Mouse (Mus musculus) heart, embryonic 14.5 days (tissue): Measurements from ENCODE around the gene Nus1. TPM values are rescaled to one million over a fixed set of nuclear protein-coding genes. Genes with fewer than 3 reads are reported as not detected.

Experiments used
- ATAC-seq: fragments of 200-750 bp; cut with Nextera tagmentation; 2 replicates; pipeline ENCODE4 v1.8.0; 2017; ENCODE audit warnings: low read depth, moderate TSS enrichment; ENCODE audit not compliant: insufficient number of reproducible peaks, insufficient read depth, low FRiP score
- H3K27ac ChIP-seq, 2 experiments: fragments of 200-500 bp in 1 of 2; fragments of 300-500 bp in 1 of 2; sonication (generic) in 1 of 2; replicated peaks in 1 of 2; 2 replicates each; pipeline ENCODE4 v1.5.1; 2012 to 2014; ENCODE audit warnings: low read depth in 2 of 2, low read length in 2 of 2, control low read depth in 1 of 2, mild to moderate bottlenecking in 1 of 2, mixed read lengths in 1 of 2; ENCODE audit not compliant: control insufficient read depth in 1 of 2, insufficient read depth in 1 of 2
- H3K27me3 ChIP-seq: fragments of 300-500 bp; sonication (generic); 2 replicates; pipeline ENCODE4 v1.6.1; 2014; ENCODE audit warnings: mild to moderate bottlenecking, low read length, control low read depth; ENCODE audit not compliant: control insufficient read depth, insufficient read depth
- H3K36me3 ChIP-seq: fragments of 300-500 bp; sonication (generic); 2 replicates; pipeline ENCODE4 v1.6.1; 2014; ENCODE audit warnings: mild to moderate bottlenecking, control low read depth, low read length, mixed read lengths; ENCODE audit not compliant: control insufficient read depth, insufficient read depth
- H3K4me1 ChIP-seq, 2 experiments: fragments of 200-500 bp in 1 of 2; fragments of 300-500 bp in 1 of 2; sonication (generic) in 1 of 2; 2 replicates each; pipeline ENCODE4 v1.6.1; 2012 to 2014; ENCODE audit warnings: low read length in 2 of 2, control low read depth in 1 of 2, mixed read lengths in 1 of 2; ENCODE audit not compliant: control insufficient read depth in 2 of 2, insufficient read depth in 2 of 2
- H3K4me2 ChIP-seq: fragments of 300-500 bp; sonication (generic); 2 replicates; pipeline ENCODE4 v1.6.1; 2014; ENCODE audit warnings: mild to moderate bottlenecking, low read length
- H3K4me3 ChIP-seq, 2 experiments: fragments of 200-500 bp in 1 of 2; fragments of 300-500 bp in 1 of 2; sonication (generic) in 1 of 2; 2 replicates each; pipeline ENCODE4 v1.5.1; 2012 to 2014; ENCODE audit warnings: low read length in 2 of 2, mild to moderate bottlenecking in 2 of 2, control low read depth in 1 of 2, low read depth in 1 of 2, moderate library complexity in 1 of 2; ENCODE audit not compliant: control insufficient read depth in 1 of 2, insufficient read depth in 1 of 2
- H3K9ac ChIP-seq: fragments of 300-500 bp; sonication (generic); 2 replicates; pipeline ENCODE4 v1.6.1; 2014; ENCODE audit warnings: mild to moderate bottlenecking, low read length
- H3K9me3 ChIP-seq: fragments of 300-500 bp; sonication (generic); 2 replicates; pipeline ENCODE4 v1.6.1; 2016; ENCODE audit warnings: low read length, control low read depth; ENCODE audit not compliant: control insufficient read depth
- WGBS: fragments of 180-500 bp; shearing (Covaris S2); extraction: QIAGEN DNeasy Blood & Tissue Kit; methylation state at CpG from one replicate; pipeline ENCODE4 v1.1.7; 2014; 5-methylcytosine and 5-hydroxymethylcytosine counted together
- polyA plus RNA-seq: library from polyadenylated mRNA; unstranded; fragments of >200 nt; fragmentation: Nextera tagmentation; extraction: Ambion mirVana; gene quantifications from 2 replicates; pipeline ENCODE4 v1.2.1, GENCODE M21; 2014

The Nus1 gene
- polyA plus RNA-seq, result 8.7 and 10.1 TPM in 2 replicates

DNA sequence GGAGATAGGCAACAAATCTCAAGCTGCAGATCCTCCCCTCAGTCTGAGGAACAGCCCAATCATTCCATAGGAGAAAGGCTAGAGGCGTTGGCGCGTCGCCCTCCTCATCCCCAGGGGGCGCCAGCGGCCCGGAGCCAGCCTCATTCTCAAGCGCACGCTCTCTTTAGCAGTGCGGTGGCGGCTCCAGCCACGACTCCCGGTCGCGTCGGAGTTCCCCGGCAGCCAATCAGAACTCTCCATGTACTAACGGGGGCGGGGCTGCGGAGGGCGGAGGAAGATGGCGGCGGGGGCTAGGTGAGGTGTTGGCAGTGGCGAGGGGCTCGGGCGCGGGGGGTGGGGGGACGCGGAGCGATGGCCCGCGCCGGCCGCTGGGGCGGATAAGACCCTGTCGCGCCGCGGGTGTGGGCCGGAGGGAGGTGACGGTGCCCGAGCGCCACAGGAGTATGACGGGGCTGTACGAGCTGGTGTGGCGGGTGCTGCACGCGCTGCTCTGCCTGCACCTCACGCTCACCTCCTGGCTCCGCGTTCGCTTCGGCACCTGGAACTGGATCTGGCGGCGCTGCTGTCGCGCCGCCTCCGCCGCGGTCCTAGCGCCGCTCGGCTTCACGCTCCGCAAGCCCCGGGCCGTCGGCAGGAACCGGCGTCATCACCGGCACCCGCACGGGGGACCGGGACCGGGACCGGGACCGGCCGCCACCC, at the start of gene Nus1:
Gene Nus1, plus strand, starts transcription at position 249 of the 699 bp plus-strand sequence.
- peak within 1 kb of the TSS; percentile 93 to 94 for H3K27ac ChIP-seq
- peak within 1 kb of the TSS; percentile 73 for H3K4me2 ChIP-seq
- peak; percentile 99 for ATAC-seq
- peaks cover 0 to 34% of the 10 kb centered on the region in 2 experiments; a peak in 2 of 4 replicates for H3K4me1 ChIP-seq
- H3K9ac ChIP-seq, result peak within 1 kb of the TSS; percentile 97
- peaks cover 3% of the 10 kb centered on the region; the same call in 1 of the 2 replicates for H3K36me3 ChIP-seq
- H3K9me3 ChIP-seq, result no peaks in the 10 kb centered on the region
- H3K27me3 ChIP-seq, result no peaks in the 10 kb centered on the region
- WGBS, result under 1% methylated on average over 73 of the region's 79 CpGs
- H3K4me3 ChIP-seq, result peak within 1 kb of the TSS; percentile 73 to 99

DNA sequence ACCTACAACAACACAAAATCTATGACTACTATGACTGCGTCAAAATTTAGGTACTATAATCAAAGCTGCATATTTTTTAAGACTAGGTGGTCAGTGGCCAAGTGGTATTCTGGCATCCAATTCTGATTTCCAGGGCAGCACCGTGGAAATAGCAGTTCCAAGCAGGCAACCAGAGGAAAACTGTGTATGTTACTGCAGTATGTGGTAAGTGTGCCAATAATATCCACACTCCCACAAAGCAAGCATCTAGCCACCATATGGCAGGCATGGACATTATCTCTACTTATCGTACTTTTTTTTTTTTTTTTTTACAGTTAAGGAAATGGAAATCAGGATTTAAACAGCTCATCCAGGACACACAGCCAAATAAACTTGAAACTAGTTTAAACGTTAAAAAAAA, 49.0 kb upstream of the Nus1 start:
- Histone ChIP-seq H3K4me3 (no peak overlapping the region), H3K27ac (no peak overlapping the region), H3K27me3 (no peaks in the 10 kb centered on the region), H3K4me1 (no peaks in the 10 kb centered on the region), H3K9me3 (no peaks in the 10 kb centered on the region), H3K36me3 (no peaks in the 10 kb centered on the region), H3K9ac (no peak overlapping the region), H3K4me2 (no peak overlapping the region)
- no peak for ATAC-seq
- WGBS, result 61% methylated on average over 4 of the region's 4 CpGs

DNA sequence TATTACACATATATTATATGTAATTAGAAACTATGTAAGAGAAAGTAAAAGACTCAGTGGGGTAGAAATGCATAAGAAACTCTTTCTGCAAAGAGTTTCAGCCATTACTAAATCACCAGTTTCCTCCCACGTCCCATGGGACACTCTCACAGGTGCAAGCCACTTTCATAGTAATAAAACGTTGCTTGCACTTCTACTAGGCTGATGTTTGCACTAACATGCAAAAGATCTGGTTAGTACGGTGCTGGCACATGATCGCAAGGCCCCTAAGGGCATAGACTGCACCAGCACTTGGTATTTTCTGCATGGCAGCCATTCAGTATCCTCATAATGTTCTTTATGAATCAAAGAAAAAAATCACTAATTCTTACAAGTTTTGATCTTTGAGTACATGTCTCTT, 43.5 kb upstream of the Nus1 start:
- Histone ChIP-seq H3K9me3 (no peaks in the 10 kb centered on the region), H3K9ac (no peak overlapping the region), H3K27me3 (no peaks in the 10 kb centered on the region), H3K36me3 (no peaks in the 10 kb centered on the region), H3K4me3 (no peak overlapping the region), H3K4me2 (no peak overlapping the region), H3K27ac (no peak overlapping the region), H3K4me1 (no peaks in the 10 kb centered on the region; a peak in 1 of 4 replicates)
- 88% methylated on average over 4 of the region's 4 CpGs for WGBS
- ATAC-seq, result no peak

DNA sequence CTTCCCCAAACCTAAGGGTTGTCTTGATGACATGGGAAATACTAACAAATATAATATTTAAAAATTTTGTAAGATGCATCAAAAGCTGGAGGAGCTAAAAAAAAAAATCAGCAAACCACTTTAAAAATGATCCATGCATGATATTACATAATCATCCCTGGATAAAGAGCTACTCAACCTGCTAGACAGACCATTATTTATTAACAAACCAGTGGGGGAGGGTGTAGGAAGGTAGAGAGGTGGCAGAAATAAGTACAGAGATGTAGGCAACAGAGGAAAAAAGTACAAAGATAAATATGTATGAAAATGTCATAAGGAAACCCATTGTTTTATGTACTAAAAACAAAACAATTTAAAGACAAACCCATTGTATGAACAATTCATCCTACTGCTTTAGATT, 42.7 kb upstream of the Nus1 start:
- Histone ChIP-seq H3K4me2 (no peak overlapping the region), H3K4me1 (peaks cover 0 to 5% of the 10 kb centered on the region in 2 experiments; a peak in 2 of 4 replicates), H3K27ac (no peak overlapping the region), H3K36me3 (no peaks in the 10 kb centered on the region), H3K27me3 (no peaks in the 10 kb centered on the region), H3K9ac (no peak overlapping the region), H3K9me3 (no peaks in the 10 kb centered on the region), H3K4me3 (no peak overlapping the region)
- ATAC-seq, result no peak

DNA sequence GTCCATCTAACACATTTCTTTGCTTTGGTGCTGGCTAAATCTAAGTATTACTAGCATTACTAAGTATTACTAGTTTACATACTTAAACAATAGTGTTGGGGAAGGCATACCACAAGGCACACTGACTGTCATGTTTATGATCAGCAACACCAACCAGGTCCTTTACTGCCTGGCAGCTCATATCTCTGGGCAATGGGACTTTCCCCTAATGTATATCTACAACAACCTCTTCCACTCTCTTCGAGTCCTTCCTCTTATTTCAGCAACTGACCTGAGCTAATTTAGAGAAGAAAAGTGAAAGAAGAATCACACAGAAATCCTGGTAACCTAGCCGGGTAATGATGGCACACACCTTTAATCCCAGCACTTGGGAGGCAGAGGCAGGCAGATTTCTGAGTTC, 40.9 kb upstream of the Nus1 start:
- no peak overlapping the region for H3K4me2 ChIP-seq
- peaks cover 0 to 13% of the 10 kb centered on the region in 2 experiments; a peak in 3 of 4 replicates for H3K4me1 ChIP-seq
- no peak for ATAC-seq
- H3K27me3 ChIP-seq, result no peaks in the 10 kb centered on the region
- no peak overlapping the region for H3K27ac ChIP-seq
- H3K4me3 ChIP-seq, result no peak overlapping the region
- no peaks in the 10 kb centered on the region for H3K36me3 ChIP-seq
- WGBS, result 79% methylated on average over 2 of the region's 2 CpGs
- H3K9ac ChIP-seq, result no peak overlapping the region
- H3K9me3 ChIP-seq, result no peaks in the 10 kb centered on the region

DNA sequence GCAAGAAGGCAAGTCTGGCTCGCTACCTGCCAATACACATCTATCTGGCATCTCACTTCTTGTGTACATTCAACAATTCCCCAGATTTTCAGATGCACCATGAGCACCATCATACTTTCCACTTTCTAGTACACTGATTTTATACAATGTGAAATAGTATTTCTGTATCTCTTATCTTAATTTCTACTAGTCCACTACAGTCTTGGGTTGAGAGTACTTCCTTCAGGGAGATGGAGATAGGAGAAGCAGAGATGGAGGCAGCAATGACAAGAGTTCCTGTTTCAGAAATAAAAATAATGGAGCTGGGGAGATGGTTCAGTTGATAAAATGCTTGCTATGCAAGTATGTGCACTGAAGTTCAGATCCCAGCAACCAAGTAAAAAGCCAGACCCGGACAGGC, 39.5 kb upstream of the Nus1 start:
- Histone ChIP-seq H3K4me1 (peaks cover 0 to 15% of the 10 kb centered on the region in 2 experiments; a peak in 3 of 4 replicates), H3K9ac (no peak overlapping the region), H3K9me3 (no peaks in the 10 kb centered on the region), H3K27ac (no peak overlapping the region), H3K36me3 (no peaks in the 10 kb centered on the region), H3K27me3 (no peaks in the 10 kb centered on the region), H3K4me3 (no peak overlapping the region), H3K4me2 (no peak overlapping the region)
- no peak for ATAC-seq
- 96% methylated on average over 2 of the region's 2 CpGs for WGBS

DNA sequence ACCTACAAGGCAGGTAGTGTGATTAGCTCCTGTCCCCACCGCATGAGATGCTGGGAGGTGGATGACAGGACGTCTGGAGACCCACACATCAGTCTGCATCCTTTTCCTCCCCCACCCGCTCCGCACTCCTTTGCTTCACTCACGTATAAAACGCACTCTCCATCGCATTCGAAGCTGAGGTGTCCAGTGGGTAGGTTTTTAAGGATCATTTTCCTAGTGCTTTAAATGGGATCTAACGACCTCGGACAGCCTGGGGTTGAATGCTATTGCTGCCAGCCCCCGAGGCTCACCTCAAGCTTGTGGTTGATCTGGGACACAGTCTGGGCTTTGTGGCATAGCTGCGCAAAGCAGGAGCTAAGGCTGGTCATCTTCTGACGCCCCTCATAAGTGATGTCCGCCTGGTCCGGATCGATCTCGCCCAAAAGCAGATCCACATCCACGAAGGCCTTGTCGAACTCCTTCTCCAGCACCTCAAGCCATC, 36.0 kb upstream of the Nus1 start:
- Histone ChIP-seq H3K4me1 (peaks cover 0 to 17% of the 10 kb centered on the region in 2 experiments; a peak in 3 of 4 replicates), H3K27ac (peak overlapping the region; percentile 80 to 90), H3K4me3 (peak overlapping the region; percentile 68 to 87), H3K27me3 (no peaks in the 10 kb centered on the region), H3K4me2 (peak overlapping the region; percentile 91), H3K36me3 (no peaks in the 10 kb centered on the region), H3K9me3 (no peaks in the 10 kb centered on the region), H3K9ac (peak overlapping the region; percentile 91)
- 0 out of 2 replicates have a peak, but pooled peaks have one; percentile 13 for ATAC-seq
- WGBS, result under 1% methylated on average over 19 of the region's 19 CpGs
